In the genomic region with DNA sequence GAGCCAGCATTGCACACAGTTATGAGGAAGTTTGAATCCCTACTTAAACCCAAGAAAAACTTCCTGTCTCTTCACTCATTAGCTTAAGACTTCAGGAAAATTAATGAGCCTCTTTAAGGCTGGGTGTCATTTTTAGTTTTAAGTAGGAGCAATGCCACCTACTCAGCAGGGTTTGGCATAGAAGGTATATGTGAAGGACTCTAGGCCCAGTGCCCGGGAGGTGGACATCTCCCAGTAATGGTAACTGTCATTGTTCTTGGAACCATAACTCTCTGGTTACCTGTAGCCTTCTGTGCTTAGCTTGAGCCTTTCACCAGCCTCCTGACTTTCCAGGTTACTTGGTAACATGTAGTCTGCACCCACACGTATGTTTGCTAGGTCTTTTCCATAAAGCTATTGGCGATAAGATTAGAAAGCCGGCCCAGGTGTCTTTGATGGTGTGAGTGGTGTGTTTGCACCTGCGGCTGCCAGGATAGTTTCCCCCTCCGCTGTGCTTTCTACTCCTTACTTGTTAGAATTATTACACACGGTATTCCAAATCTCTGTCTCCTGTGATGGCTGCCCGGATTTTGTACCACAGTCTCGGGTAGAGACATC, we compare ENCODE assay signal across 30 mouse cellular contexts. TPM values are rescaled to one million over a fixed set of nuclear protein-coding genes. Genes with fewer than 3 reads are reported as not detected.
DNase-seq lines count a peak whose midpoint lies in the region; ATAC-seq and TF ChIP-seq lines count a peak whose summit lies in the region.
"Had no signal": no experiment of that assay in that cellular context is flagged by ENCODE, and none has a peak within 500 bp of the region (broad histone marks: within the 10 kb centered on the region; RNA-seq: fewer than 3 reads in every experiment).

No protein-coding gene starts in this region.

- no peak overlapping the region for H3K27ac ChIP-seq in cerebellum, adult 2 months (ENCODE audit: insufficient read depth, low read length)
- peak overlapping the region; percentile 77 for H3K27ac ChIP-seq in layer of hippocampus, adult 2 months
- H3K27ac ChIP-seq in cortical plate, adult 2 months (ENCODE audit: insufficient read depth, low read length): peak overlapping the region; percentile 51
- H3K27ac ChIP-seq: hindbrain, embryonic 14.5 days; kidney, embryonic 15.5 days; liver, embryonic 14.5 days had no signal

- TF ChIP-seq POLR2A in cerebellum, adult 2 months (IDR thresholded peaks at IDR 0.05; ENCODE audit: borderline replicate concordance, insufficient read depth, low read length): no peak
- no peak for TF ChIP-seq POLR2A in cortical plate, adult 2 months (IDR thresholded peaks at IDR 0.05; ENCODE audit: extremely low read depth, insufficient read depth, low read length)

- peaks cover 11% of the 10 kb centered on the region; the same call in 1 of the 2 replicates for H3K4me1 ChIP-seq in cerebellum, adult 2 months (ENCODE audit: control insufficient read depth, insufficient read depth, low read length)
- peaks cover 16% of the 10 kb centered on the region for H3K4me1 ChIP-seq in cortical plate, adult 2 months (ENCODE audit: control insufficient read depth, insufficient read depth, low read length)
- H3K4me1 ChIP-seq: heart, embryonic 12.5 days; kidney, embryonic 15.5 days had no signal

- no peak for TF ChIP-seq CTCF in cerebellum, adult 2 months (IDR thresholded peaks at IDR 0.05; ENCODE audit: borderline replicate concordance, insufficient read depth, low read depth, low read length)
- TF ChIP-seq CTCF in layer of hippocampus, adult 2 months (conservative IDR thresholded peaks at IDR 0.05): no peak
- no peak for TF ChIP-seq CTCF in cortical plate, adult 2 months (IDR thresholded peaks at IDR 0.05; ENCODE audit: extremely low read depth, insufficient read depth, low read length)

- ATAC-seq in granulocyte monocyte progenitor cell, adult 5-6 weeks (replicated peaks; ENCODE audit: poor library complexity, severe bottlenecking): no peak
- ATAC-seq in inflammation-experienced regulatory T-cells, adult 6 months: no peak

- H3K4me3 ChIP-seq in cerebellum, adult 2 months (replicated peaks; ENCODE audit: insufficient read depth, low read depth, low read length): no peak overlapping the region
- H3K4me3 ChIP-seq in layer of hippocampus, adult 2 months: peak overlapping the region; percentile 17
- H3K4me3 ChIP-seq in cortical plate, adult 2 months (ENCODE audit: insufficient read depth, low read length): no peak overlapping the region
- H3K4me3 ChIP-seq: erythroblast, embryonic 14.5 days; heart, embryonic 12.5 days; kidney, embryonic 15.5 days had no signal

- 79% methylated on average over 9 of the region's 9 CpGs for WGBS in cerebellum, adult 2 months

- peak; percentile 43 to 65 for DNase-seq in cerebellum, adult 2 months
- no peak for DNase-seq in cerebellum, adult 11-12 months
- no peak for DNase-seq in layer of hippocampus, adult 2 months (ENCODE audit: low spot score in 2 of 2)
- no peak for DNase-seq in layer of hippocampus, adult 9-10 months (ENCODE audit: low spot score)
- DNase-seq: adrenal gland, adult 8-10 months; forebrain, postnatal 0 days; gastrocnemius, postnatal 14 days; heart, adult 18-20 months; heart, postnatal 4 days; kidney, adult 18-20 months; kidney, postnatal 36 days; layer of hippocampus, postnatal 36 days; liver; lung, embryonic 14.5 days; lung, postnatal 14 days; midbrain, embryonic 14.5 days; retina, postnatal 1 day; right cerebral cortex, postnatal 14 days; thymus, postnatal 4 days had no signal

- H3K27me3 ChIP-seq in cerebellum, adult 2 months (ENCODE audit: control insufficient read depth, insufficient read depth, low read length): no peaks in the 10 kb centered on the region
- H3K27me3 ChIP-seq: heart, embryonic 12.5 days; kidney, embryonic 15.5 days had no signal

RNA-seq across cellular contexts. Expression of gene Slc1a2, which starts 18.4 kb away (rescaled TPM):
- 190 and 219 TPM in 2 replicates for polyA plus RNA-seq in cerebellum, adult 2 months (2012; rRNA removed)
- total RNA-seq in layer of hippocampus, adult 2 months (2021): 1,000 to 10,000 TPM; 1,761 to 1,800 TPM
- 765 and 784 TPM in 2 replicates for polyA plus RNA-seq in cortical plate, adult 2 months (2012; rRNA removed)
- total RNA-seq in granulocyte monocyte progenitor cell, adult 5-6 weeks (2014; fragmentation: Nextera tagmentation): 0.45 TPM in 1 of 2 replicates, not detected in the other
- not detected in 2 replicates for total RNA-seq in granulocyte monocyte progenitor cell, adult 5-6 weeks (2017)
- polyA plus RNA-seq in inflammation-experienced regulatory T-cells, adult 6 months (2017; shearing (Covaris generic)): under 1 TPM in 1 of 3 experiments, not detected in 2; 0.04 TPM
- total RNA-seq: common myeloid progenitor, adult 5-6 weeks; monocyte, adult 5-6 weeks had no signal
- polyA plus RNA-seq: erythroblast, embryonic 14.5 days; G1E had no signal

Comparison
In these comparisons a context has a peak if more than half of its experiments do, and no peak if none do; other contexts are left out.
1. DNase-seq: peak in cerebellum, adult 2 months (2 of 2); none in cerebellum, adult 11-12 months (single experiment), layer of hippocampus, adult 2 months (0 of 2) and layer of hippocampus, adult 9-10 months (single experiment).
2. RNA of gene Slc1a2, which starts 18.4 kb away (polyA plus RNA-seq): 765 to 784 TPM in cortical plate, adult 2 months and 190 to 219 TPM in cerebellum, adult 2 months; 0.04 TPM in inflammation-experienced regulatory T-cells, adult 6 months; every median in the first group is over 100 times any median in the second.